Mouse (Mus musculus) liver, postnatal 0 days (tissue): ENCODE results near the gene Pglyrp2.

ENCODE experiments used
- CTCF ChIP-seq: sonication (generic); IDR thresholded peaks from 2 replicates; pipeline ENCODE4 v1.5.1; 2016; ENCODE audit warnings: antibody characterized with exemption, low read depth
- EP300 ChIP-seq: IDR thresholded peaks from 2 replicates; pipeline ENCODE4 v1.6.1; 2016; ENCODE audit warnings: antibody characterized with exemption, low read depth, mild to moderate bottlenecking

- TF ChIP-seq CTCF (no peak), EP300 (no peak)
Measured at GRCm38 (mm10) chr17:32402011-32402778, 21.8 kb downstream of the Pglyrp2 start.
